Mouse (Mus musculus) brain, embryonic 14.5 days (tissue): ENCODE data around the gene Tmub1. TPM values are rescaled to one million over a fixed set of nuclear protein-coding genes. Genes with fewer than 3 reads are reported as not detected.

Experiments used
- DNase-seq: peaks from one replicate; pipeline ENCODE4 v3.0.0-alpha.2; 2011; ENCODE audit warnings: low read depth
- CTCF ChIP-seq: fragments of 200-500 bp; IDR thresholded peaks from 2 replicates; pipeline ENCODE4 v1.5.1; 2012; ENCODE audit warnings: inconsistent platforms, mild to moderate bottlenecking, moderate library complexity, borderline replicate concordance; ENCODE audit not compliant: insufficient read depth, insufficient read length; ENCODE audit errors: extremely low read depth
- POLR2A ChIP-seq: fragments of 200-500 bp; IDR thresholded peaks from 2 replicates; pipeline ENCODE4 v1.6.1; 2012; ENCODE audit warnings: mild to moderate bottlenecking, inconsistent platforms, borderline replicate concordance; ENCODE audit not compliant: poor library complexity, insufficient read depth, insufficient read length, severe bottlenecking; ENCODE audit errors: extremely low read depth
- polyA plus RNA-seq: library from polyadenylated mRNA; depleted of rRNA; stranded (reverse); fragments of >200 nt; gene quantifications from 2 replicates; pipeline ENCODE4 v1.2.3, GENCODE M21; 2012

Tmub1 gene
- polyA plus RNA-seq, 1 experiment, result 60.7 TPM

DNA sequence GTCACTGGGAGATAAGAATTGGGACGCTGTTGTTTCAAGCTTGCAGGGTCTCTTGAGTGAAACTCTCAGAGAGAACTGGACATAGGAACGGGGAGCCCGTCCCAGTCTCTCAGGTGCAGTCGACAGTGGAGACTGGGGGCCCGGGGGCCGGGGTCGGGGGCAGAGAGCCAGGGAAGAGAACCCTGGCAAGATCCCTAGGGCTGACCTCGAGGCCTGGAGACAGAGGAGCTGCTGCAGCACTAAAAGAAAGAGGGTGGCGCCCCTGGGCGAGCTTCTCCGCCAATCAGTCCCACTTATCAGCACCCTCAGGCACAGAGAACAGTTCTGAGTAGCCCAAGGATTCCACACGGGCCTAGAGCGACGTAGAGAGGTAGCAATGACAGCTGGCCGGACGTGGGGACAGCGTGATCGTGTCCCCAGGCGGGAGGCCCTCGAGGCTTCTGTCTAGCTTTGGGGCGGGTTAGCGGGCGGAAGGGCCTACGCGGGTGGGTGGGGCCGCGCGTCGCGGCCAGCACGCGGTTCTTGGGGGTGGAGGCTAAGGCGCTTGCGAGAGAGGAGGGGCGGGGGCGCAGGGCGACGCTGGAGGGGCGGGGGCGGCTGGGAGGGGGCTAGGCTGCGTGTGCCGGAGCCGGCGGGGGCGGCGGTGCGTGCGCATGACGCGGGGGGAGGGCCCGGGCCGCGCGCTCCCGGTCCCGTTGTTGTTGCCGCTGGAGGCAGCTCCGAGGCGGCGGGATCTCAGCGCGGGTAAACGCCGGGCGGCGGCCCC is 3.8 kb upstream of the Tmub1 start:
- TF ChIP-seq CTCF (no peak), POLR2A (peak; percentile 97)
- peak; percentile 97 for DNase-seq

GRCm38 (mm10) chr5:24446630-24447029 is 1.0 kb downstream of the Tmub1 start:
- no peak for TF ChIP-seq CTCF
- no peak for TF ChIP-seq POLR2A
- DNase-seq, result no peak

DNA sequence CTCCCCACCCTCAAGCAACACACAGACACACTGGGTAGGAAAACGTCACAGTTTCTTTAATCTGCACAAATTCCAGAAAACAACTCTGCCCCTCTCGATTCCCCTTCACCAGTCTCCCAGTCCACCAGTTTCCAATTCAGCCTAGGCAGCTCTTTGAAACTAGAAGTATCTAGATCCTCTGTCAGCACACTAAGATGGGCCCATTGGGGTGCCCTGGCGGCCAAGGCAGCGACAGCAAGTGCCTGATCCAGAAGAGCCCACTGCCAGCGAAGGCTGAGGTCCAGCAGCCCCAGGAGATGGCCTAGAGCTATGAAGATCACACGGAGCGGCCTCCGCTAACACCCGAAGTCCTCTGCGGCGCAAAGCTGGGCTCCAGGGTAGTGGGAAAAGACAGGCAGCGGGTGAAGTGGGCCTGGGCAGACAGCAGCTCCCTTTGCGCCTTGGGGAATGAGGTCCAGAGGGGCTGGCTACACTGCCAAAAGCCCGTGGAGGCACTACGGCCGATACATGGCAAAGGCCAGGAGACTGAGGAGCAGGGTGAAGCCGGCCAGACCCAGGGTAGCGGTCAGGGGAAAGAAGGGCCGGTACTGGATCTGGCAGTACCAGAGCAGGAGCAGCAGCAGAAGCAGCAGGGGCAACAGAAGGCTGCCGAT is 2.1 kb downstream of the Tmub1 start:
- 0 out of 2 replicates have a peak, but pooled peaks have one; percentile 9 for TF ChIP-seq CTCF
- no peak for TF ChIP-seq POLR2A
- no peak for DNase-seq

DNA sequence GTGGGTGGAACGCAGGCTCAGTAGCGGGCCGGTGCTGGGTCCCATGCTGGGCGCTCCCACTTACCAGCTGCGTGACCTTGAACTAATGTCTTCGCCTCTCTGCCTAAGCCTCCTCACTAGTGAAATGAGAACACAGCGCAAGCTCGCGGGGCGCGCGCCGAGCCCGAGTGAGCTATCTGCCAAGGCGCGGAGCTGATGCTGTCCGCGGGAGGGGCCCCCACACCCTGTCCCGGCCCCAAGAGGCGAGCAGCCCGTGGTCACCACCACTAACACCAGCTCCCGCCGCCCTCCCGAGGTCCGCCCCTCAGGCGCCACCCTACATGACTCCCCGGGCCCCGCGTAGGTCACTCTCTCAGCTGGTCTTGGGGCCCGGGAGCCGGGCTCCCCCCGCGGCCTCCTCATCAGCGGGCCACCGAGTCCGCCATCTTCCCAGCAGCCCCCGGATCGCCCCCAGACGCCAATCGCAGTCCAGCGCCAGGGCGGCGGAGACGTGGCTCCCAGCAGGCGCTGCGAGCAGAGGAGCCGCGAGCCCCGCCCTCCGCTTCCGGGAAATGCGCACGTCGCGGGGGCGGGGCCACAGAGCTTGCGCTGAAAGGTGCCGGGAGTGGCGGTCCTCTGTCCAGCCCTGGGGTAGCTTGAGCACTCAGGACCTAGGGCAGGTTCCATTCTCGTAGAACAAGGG is 2.8 kb downstream of the Tmub1 start, which contains the start of gene Fastk:
Gene Fastk, minus strand, starts transcription at position 542 of the 682 bp plus-strand sequence.
- TF ChIP-seq CTCF, result no peak
- TF ChIP-seq POLR2A, result peak; percentile 75
- peak; percentile 98 for DNase-seq

- no peak for DNase-seq
- TF ChIP-seq POLR2A (no peak), CTCF (no peak)
These were observed 3.7 kb downstream of the Tmub1 start for GRCm38 (mm10) chr5:24443927-24444326.

DNA sequence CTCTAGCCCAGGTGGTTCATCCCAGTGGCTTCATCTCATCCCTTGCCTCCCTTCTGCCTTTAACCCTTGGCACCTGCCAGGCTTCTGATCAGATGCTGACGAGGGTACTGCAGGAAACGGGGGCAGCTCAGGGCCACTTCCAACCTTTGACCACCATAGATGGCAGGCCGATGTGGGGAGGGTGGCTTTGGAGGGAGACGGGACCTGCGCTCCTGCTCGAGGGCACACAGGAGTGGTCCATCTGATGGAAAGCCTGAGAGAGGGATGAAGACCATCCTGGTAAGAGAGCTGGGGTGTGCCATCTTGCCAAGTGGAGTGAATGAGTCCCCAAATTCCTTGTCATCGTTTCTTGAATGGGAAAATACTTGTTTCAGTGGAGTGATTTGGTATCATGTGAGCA is 4.5 kb downstream of the Tmub1 start:
- DNase-seq, result no peak
- TF ChIP-seq POLR2A (no peak), CTCF (no peak)

DNA sequence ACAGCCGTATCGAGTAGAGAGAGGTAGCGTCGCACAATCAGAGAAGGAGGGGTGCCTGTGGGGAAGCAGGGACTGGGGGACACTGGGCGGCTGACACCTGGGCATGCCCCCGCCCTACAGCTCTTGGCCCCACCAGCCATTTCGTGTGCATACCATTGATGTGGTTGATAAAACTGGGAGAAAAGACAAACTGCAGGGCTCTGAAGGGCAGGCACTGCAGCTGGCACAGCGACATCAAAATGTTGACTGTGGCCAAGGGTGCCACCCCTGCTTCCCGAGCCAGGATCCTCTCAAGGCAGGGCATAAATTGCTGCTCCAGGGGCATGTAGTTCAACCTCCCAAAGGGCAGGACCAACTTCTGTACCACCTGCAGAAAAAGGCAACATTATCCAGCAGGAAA is 5.6 kb downstream of the Tmub1 start:
- DNase-seq, result no peak
- TF ChIP-seq POLR2A, result no peak
- no peak for TF ChIP-seq CTCF

GRCm38 (mm10) chr5:24441187-24441586 is 6.5 kb downstream of the Tmub1 start:
- no peak for DNase-seq
- TF ChIP-seq CTCF (no peak), POLR2A (no peak)

- DNase-seq, result no peak
- TF ChIP-seq POLR2A (no peak), CTCF (no peak)
These were observed 13.7 kb downstream of the Tmub1 start for GRCm38 (mm10) chr5:24433993-24434392.

- TF ChIP-seq CTCF (no peak), POLR2A (no peak)
- no peak for DNase-seq
These were observed 19.1 kb downstream of the Tmub1 start for GRCm38 (mm10) chr5:24428596-24428995.

DNA sequence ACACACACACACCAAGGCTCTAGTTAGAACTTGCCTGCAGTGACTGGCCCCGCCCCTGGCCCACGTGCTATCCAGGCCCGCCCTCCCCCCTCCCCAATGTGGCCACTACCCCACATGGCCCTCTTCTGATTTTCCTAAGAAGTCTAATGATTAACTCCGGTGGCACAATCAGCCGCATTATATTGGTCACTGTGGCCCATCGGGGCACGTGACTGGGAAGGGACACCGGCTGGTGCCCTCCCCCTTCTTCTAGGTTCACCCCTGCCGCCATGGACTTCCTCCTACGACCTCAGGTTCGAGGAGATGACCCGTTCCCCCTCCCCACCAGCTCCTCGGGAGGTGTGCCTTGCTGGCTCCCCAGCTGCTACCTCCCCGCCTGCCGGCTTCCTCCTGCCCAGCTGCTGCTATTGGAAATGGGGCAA is 19.7 kb downstream of the Tmub1 start:
- DNase-seq, result peak; percentile 33
- TF ChIP-seq POLR2A (no peak), CTCF (no peak)
